ENCODE assay signal across 9 mouse cellular contexts in genomic region chrX:7610035-7610434, GRCm38 (mm10). TPM values are rescaled to one million over a fixed set of nuclear protein-coding genes. Genes with fewer than 3 reads are reported as not detected.
DNase-seq lines count a peak whose midpoint lies in the region; ATAC-seq and TF ChIP-seq lines count a peak whose summit lies in the region.
"Had no signal": no experiment of that assay in that cellular context is flagged by ENCODE, and none has a peak within 500 bp of the region (broad histone marks: within the 10 kb centered on the region; RNA-seq: fewer than 3 reads in every experiment).

No protein-coding gene starts in this region.

- ATAC-seq in heart, embryonic 12.5 days (ENCODE audit: insufficient number of reproducible peaks, low FRiP score), result no peak
- ATAC-seq in embryonic facial prominence, embryonic 13.5 days (ENCODE audit: insufficient number of reproducible peaks, insufficient read depth, low FRiP score, low TSS enrichment, low read depth), result no peak
- no peak for ATAC-seq in limb, embryonic 12.5 days (ENCODE audit: insufficient number of reproducible peaks, insufficient read depth, low FRiP score, low TSS enrichment, low read depth)

- H3K36me3 ChIP-seq in heart, embryonic 12.5 days, result no peaks in the 10 kb centered on the region
- H3K36me3 ChIP-seq in E14TG2a.4 (ENCODE audit: insufficient read depth, low read length), result no peaks in the 10 kb centered on the region
- no peaks in the 10 kb centered on the region for H3K36me3 ChIP-seq in embryonic facial prominence, embryonic 13.5 days
- no peaks in the 10 kb centered on the region for H3K36me3 ChIP-seq in limb, embryonic 12.5 days
- H3K36me3 ChIP-seq in thymus, adult 2 months (ENCODE audit: control insufficient read depth, insufficient read depth, low read length), result no peaks in the 10 kb centered on the region

- H3K4me1 ChIP-seq in heart, embryonic 12.5 days (replicated peaks), result 0 out of 2 replicates have a peak, but pooled peaks cover 2% of the 10 kb centered on the region
- peaks cover 14% of the 10 kb centered on the region; the same call in 1 of the 2 replicates for H3K4me1 ChIP-seq in E14TG2a.4 (replicated peaks; ENCODE audit: low read depth, low read length)
- H3K4me1 ChIP-seq in embryonic facial prominence, embryonic 13.5 days, result no peaks in the 10 kb centered on the region
- no peaks in the 10 kb centered on the region for H3K4me1 ChIP-seq in limb, embryonic 12.5 days (replicated peaks)
- H3K4me1 ChIP-seq in thymus, adult 2 months (replicated peaks; ENCODE audit: control insufficient read depth, insufficient read depth, low read length), result peaks cover 7% of the 10 kb centered on the region

- H3K9me3 ChIP-seq in heart, embryonic 12.5 days (replicated peaks), result 0 out of 2 replicates have a peak, but pooled peaks cover 4% of the 10 kb centered on the region
- H3K9me3 ChIP-seq in E14TG2a.4 (ENCODE audit: low read length), result no peaks in the 10 kb centered on the region
- H3K9me3 ChIP-seq in embryonic facial prominence, embryonic 13.5 days, result no peaks in the 10 kb centered on the region
- H3K9me3 ChIP-seq in limb, embryonic 12.5 days, result no peaks in the 10 kb centered on the region

- peak overlapping the region; percentile 39 for H3K4me3 ChIP-seq in heart, embryonic 12.5 days
- H3K4me3 ChIP-seq in E14TG2a.4 (replicated peaks; ENCODE audit: low read length), result peak overlapping the region; percentile 69
- H3K4me3 ChIP-seq in embryonic facial prominence, embryonic 13.5 days, result peak overlapping the region; percentile 44
- peak overlapping the region; percentile 37 for H3K4me3 ChIP-seq in limb, embryonic 12.5 days (replicated peaks)
- H3K4me3 ChIP-seq in thymus, adult 2 months (ENCODE audit: control insufficient read depth, insufficient read depth, low read length), result no peak overlapping the region

- intact Hi-C loops in heart, postnatal 36 days (cut with DNase I), result no loop called here

- H3K9ac ChIP-seq in heart, embryonic 12.5 days, result no peak overlapping the region
- peak overlapping the region; percentile 61; the same call in 1 of the 2 replicates for H3K9ac ChIP-seq in embryonic facial prominence, embryonic 13.5 days
- no peak overlapping the region for H3K9ac ChIP-seq in limb, embryonic 12.5 days (replicated peaks)

- H3K27me3 ChIP-seq in heart, embryonic 12.5 days (replicated peaks), result peaks cover 21% of the 10 kb centered on the region
- H3K27me3 ChIP-seq in E14TG2a.4 (ENCODE audit: insufficient read depth, low read length), result peaks cover 36% of the 10 kb centered on the region
- H3K27me3 ChIP-seq in embryonic facial prominence, embryonic 13.5 days, result no peaks in the 10 kb centered on the region
- H3K27me3 ChIP-seq in limb, embryonic 12.5 days, result peaks cover 18% of the 10 kb centered on the region
- H3K27me3 ChIP-seq in thymus, adult 2 months (ENCODE audit: control insufficient read depth, insufficient read depth, low read length), result no peaks in the 10 kb centered on the region; the same call in 1 of the 2 replicates

- 19% methylated on average over 21 of the region's 21 CpGs for WGBS in heart, embryonic 12.5 days
- WGBS in embryonic facial prominence, embryonic 13.5 days, result 29% methylated on average over 21 of the region's 21 CpGs
- 27% methylated on average over 21 of the region's 21 CpGs for WGBS in limb, embryonic 12.5 days
- 13% methylated on average over 21 of the region's 21 CpGs for WGBS in thymus, adult 2 months

- TF ChIP-seq CTCF in E14TG2a.4 (conservative IDR thresholded peaks at IDR 0.05; ENCODE audit: low read length), result no peak
- no peak for TF ChIP-seq CTCF in thymus, adult 2 months (IDR thresholded peaks at IDR 0.05; ENCODE audit: borderline replicate concordance, control insufficient read depth, extremely low read depth, insufficient read depth, low read length, poor library complexity)

- DNase-seq in heart, postnatal 36 days, result no peak
- DNase-seq in frontal cortex, postnatal 10 days (ENCODE audit: low spot score in 2 of 2), result no peak
- DNase-seq in thymus, adult 2 months, result no peak
- no peak for DNase-seq in thymus, postnatal 36 days

- no peak overlapping the region for H3K27ac ChIP-seq in heart, embryonic 12.5 days (ENCODE audit: poor library complexity, severe bottlenecking)
- no peak overlapping the region for H3K27ac ChIP-seq in embryonic facial prominence, embryonic 13.5 days
- no peak overlapping the region for H3K27ac ChIP-seq in limb, embryonic 12.5 days
- no peak overlapping the region for H3K27ac ChIP-seq in thymus, adult 2 months (ENCODE audit: control insufficient read depth, insufficient read depth, low read length)

- TF ChIP-seq POLR2A in thymus, adult 2 months (IDR thresholded peaks at IDR 0.05; ENCODE audit: control insufficient read depth, extremely low read depth, insufficient read depth, low read length, poor library complexity), result no peak

- H3K4me2 ChIP-seq in heart, embryonic 12.5 days, result peak overlapping the region; percentile 77
- H3K4me2 ChIP-seq in embryonic facial prominence, embryonic 13.5 days, result peak overlapping the region; percentile 69
- peak overlapping the region; percentile 67 for H3K4me2 ChIP-seq in limb, embryonic 12.5 days

RNA-seq across cellular contexts. Expression of gene Cacna1f, which starts 3.2 kb away (rescaled TPM):
- not detected in 2 replicates for polyA plus RNA-seq in heart, embryonic 12.5 days (2016; fragmentation: Nextera tagmentation; extraction: Ambion mirVana)
- not detected for total RNA-seq in heart, postnatal 36 days (2021)
- polyA plus RNA-seq in embryonic facial prominence, embryonic 13.5 days (2015; fragmentation: Nextera tagmentation; extraction: Ambion mirVana), result not detected in 2 replicates
- not detected in 2 replicates for polyA plus RNA-seq in limb, embryonic 12.5 days (2016; fragmentation: Nextera tagmentation; extraction: Ambion mirVana)
- 0.04 and 0.12 TPM in 2 replicates for polyA plus RNA-seq in thymus, adult 2 months (2012; rRNA removed)

RNA-seq across cellular contexts. Expression of gene Ccdc22, which starts 4.7 kb away (rescaled TPM):
- polyA plus RNA-seq in heart, embryonic 12.5 days (2016; fragmentation: Nextera tagmentation; extraction: Ambion mirVana), result 19.4 and 20.2 TPM in 2 replicates
- total RNA-seq in heart, postnatal 36 days (2021), result 10 to 100 TPM; 10.8 to 10.9 TPM
- polyA plus RNA-seq in embryonic facial prominence, embryonic 13.5 days (2015; fragmentation: Nextera tagmentation; extraction: Ambion mirVana), result 26.9 and 30.4 TPM in 2 replicates
- polyA plus RNA-seq in limb, embryonic 12.5 days (2016; fragmentation: Nextera tagmentation; extraction: Ambion mirVana), result 31.2 and 32.8 TPM in 2 replicates
- polyA plus RNA-seq in thymus, adult 2 months (2012; rRNA removed), result 34.1 and 35.7 TPM in 2 replicates

RNA-seq across cellular contexts. Expression of gene Syp, which starts 28.2 kb away (rescaled TPM):
- 0.63 and 0.94 TPM in 2 replicates for polyA plus RNA-seq in heart, embryonic 12.5 days (2016; fragmentation: Nextera tagmentation; extraction: Ambion mirVana)
- total RNA-seq in heart, postnatal 36 days (2021), result 1 to 10 TPM; 1.0 to 2.6 TPM
- 2.1 and 3.3 TPM in 2 replicates for polyA plus RNA-seq in embryonic facial prominence, embryonic 13.5 days (2015; fragmentation: Nextera tagmentation; extraction: Ambion mirVana)
- 0.83 and 1.1 TPM in 2 replicates for polyA plus RNA-seq in limb, embryonic 12.5 days (2016; fragmentation: Nextera tagmentation; extraction: Ambion mirVana)
- polyA plus RNA-seq in thymus, adult 2 months (2012; rRNA removed), result 1.2 and 1.8 TPM in 2 replicates
- total RNA-seq: common myeloid progenitor, adult 5-6 weeks had no signal

RNA-seq across cellular contexts. Expression of gene Ppp1r3f, which starts 36.0 kb away (rescaled TPM):
- 2.9 and 3.2 TPM in 2 replicates for polyA plus RNA-seq in heart, embryonic 12.5 days (2016; fragmentation: Nextera tagmentation; extraction: Ambion mirVana)
- total RNA-seq in heart, postnatal 36 days (2021), result 1 to 10 TPM; 2.0 to 3.0 TPM
- polyA plus RNA-seq in embryonic facial prominence, embryonic 13.5 days (2015; fragmentation: Nextera tagmentation; extraction: Ambion mirVana), result 1.6 and 2.5 TPM in 2 replicates
- 1.9 and 2.4 TPM in 2 replicates for polyA plus RNA-seq in limb, embryonic 12.5 days (2016; fragmentation: Nextera tagmentation; extraction: Ambion mirVana)
- polyA plus RNA-seq in thymus, adult 2 months (2012; rRNA removed), result 5.5 and 5.8 TPM in 2 replicates

RNA-seq across cellular contexts. Expression of gene Foxp3, which starts 36.6 kb away (rescaled TPM):
- polyA plus RNA-seq in heart, embryonic 12.5 days (2016; fragmentation: Nextera tagmentation; extraction: Ambion mirVana), result 0.10 TPM in 1 of 2 replicates, not detected in the other
- not detected for total RNA-seq in heart, postnatal 36 days (2021)
- polyA plus RNA-seq in embryonic facial prominence, embryonic 13.5 days (2015; fragmentation: Nextera tagmentation; extraction: Ambion mirVana), result 0.14 TPM in 1 of 2 replicates, not detected in the other
- 0.06 TPM in 1 of 2 replicates, not detected in the other for polyA plus RNA-seq in limb, embryonic 12.5 days (2016; fragmentation: Nextera tagmentation; extraction: Ambion mirVana)
- polyA plus RNA-seq in thymus, adult 2 months (2012; rRNA removed), result 7.7 and 10.3 TPM in 2 replicates
